Mouse (Mus musculus) MN1 (cell line): ENCODE results near the gene Gm6337.
"Not testable (repeated sequence)": the region's sequence is repeated elsewhere in the genome, so short reads cannot be mapped to it uniquely, and the experiment has no call there.

Source experiments
- DNase-seq: peaks from one replicate; pipeline ENCODE4 v3.0.0-alpha.2; 2016; ENCODE audit warnings: low spot score

Gene Gm6337

DNA sequence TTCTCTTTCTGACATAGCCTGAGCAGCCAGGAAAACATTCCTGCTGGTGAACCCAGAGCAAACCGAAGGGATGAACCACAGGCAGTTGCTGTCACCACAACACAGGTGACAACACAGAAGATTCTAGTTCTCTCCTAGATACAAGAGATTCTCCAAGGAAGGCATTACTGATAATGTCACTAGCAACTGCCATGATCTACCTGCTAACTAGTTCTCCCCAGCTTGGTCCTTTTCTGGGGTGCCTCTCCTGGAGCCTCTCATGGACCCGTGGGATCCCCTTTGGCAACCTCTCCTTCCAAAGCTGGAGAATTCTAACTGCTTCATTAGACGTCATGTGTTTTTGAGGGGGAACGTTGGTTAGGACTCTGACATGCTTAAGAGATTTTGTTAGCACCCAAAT is at the start of gene Gm6337:
Gene Gm6337, minus strand, starts transcription at position 101 of the 400 bp plus-strand sequence.
- not testable (repeated sequence) for DNase-seq

GRCm38 (mm10) chr14:6107500-6107899 is 49.4 kb upstream of the Gm6337 start:
- DNase-seq = peak; percentile 7

DNA sequence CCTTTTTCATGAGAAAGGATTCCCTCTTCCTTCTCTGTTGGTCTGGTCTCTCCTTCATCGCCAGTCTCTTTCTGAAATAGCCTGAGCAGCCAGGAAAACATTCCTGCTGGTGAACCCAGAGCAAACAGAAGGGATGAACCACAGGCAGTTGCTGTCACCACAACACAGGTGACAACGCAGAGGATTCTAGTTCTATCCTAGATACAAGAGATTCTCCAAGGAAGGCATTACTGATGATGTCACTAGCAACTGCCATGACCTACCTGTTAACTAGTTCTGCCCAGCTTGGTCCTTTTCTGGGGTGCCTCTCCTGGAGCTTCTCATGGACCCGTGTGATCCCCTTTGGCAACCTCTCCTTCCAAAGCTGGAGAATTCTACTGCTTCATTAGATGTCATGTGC is 35.8 kb upstream of the Gm6337 start, which contains the start of gene Gm8206:
Gene Gm8206, minus strand, starts transcription at position 101 of the 400 bp plus-strand sequence.
- not testable (repeated sequence) for DNase-seq
